Mouse (Mus musculus): ENCODE measurements around the gene Tnip3. TPM values are rescaled to one million over a fixed set of nuclear protein-coding genes. Genes with fewer than 3 reads are reported as not detected.

Gene Tnip3
- not detected for polyA plus RNA-seq (2015; fragmentation: Illumina TruSeq; extraction: RNeasy Lipid Tissue Mini Kit (QIAGEN cat#74804); ENCODE audit: insufficient read depth, low read depth, low replicate concordance)

GRCm38 (mm10) chr6:65525192-65525591 lies at the start of gene Tnip3:
Gene Tnip3 (plus strand): TSS chr6:65525313.

GRCm38 (mm10) chr6:65671451-65671850 lies 146.3 kb downstream of the Tnip3 start, which contains the start of gene Ndnf:
Gene Ndnf (plus strand): TSS chr6:65671590.

Other genes starting within 250 kb of the Tnip3 start
- gene C130060K24Rik, start 144.2 kb upstream of the Tnip3 start, polyA plus RNA-seq (2015; fragmentation: Illumina TruSeq; extraction: RNeasy Lipid Tissue Mini Kit (QIAGEN cat#74804); ENCODE audit: insufficient read depth, low read depth, low replicate concordance), result not detected
- 0.09 TPM for gene Ndnf, start 146.3 kb downstream of the Tnip3 start, polyA plus RNA-seq (2015; fragmentation: Illumina TruSeq; extraction: RNeasy Lipid Tissue Mini Kit (QIAGEN cat#74804); ENCODE audit: insufficient read depth, low read depth, low replicate concordance)

All from pancreas, adult 10 weeks (tissue).